Mouse (Mus musculus): ENCODE results near the gene Ppp1r2. TPM values are rescaled to one million over a fixed set of nuclear protein-coding genes. Genes with fewer than 3 reads are reported as not detected.

Ppp1r2 gene
- polyA plus RNA-seq, 1 experiment from 2014 or later, result 92.6 TPM

DNA sequence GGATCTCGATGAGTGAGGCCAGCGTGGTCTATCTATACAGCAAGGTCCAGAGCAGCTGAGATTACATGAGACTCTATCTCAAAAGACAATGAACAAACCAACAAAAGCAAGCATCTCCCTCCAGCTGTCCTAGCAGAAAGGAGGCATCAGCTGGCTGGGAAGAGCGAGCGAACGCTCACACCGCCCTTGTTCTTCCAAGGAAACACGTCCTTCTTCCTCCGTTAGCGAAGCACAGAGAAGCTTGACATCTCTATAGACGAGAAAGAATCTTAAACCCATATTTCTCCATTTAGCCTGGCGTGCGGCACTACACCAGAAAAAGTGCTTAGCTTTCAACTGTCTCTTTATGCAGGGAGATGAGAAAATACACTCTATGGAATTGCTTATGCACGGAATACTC lies 26.4 kb downstream of the Ppp1r2 start:
- no peak for ATAC-seq (ENCODE audit: extremely low read depth, insufficient number of reproducible peaks, low FRiP score, low TSS enrichment)
- H3K27ac ChIP-seq (replicated peaks), result no peak overlapping the region
- 86% methylated on average over 13 of the region's 13 CpGs for WGBS
- no peak overlapping the region for H3K4me2 ChIP-seq
- peaks cover 16% of the 10 kb centered on the region for H3K36me3 ChIP-seq
- H3K27me3 ChIP-seq (replicated peaks), result no peaks in the 10 kb centered on the region
- no peaks in the 10 kb centered on the region for H3K9me3 ChIP-seq
- no peak overlapping the region for H3K9ac ChIP-seq
- no peak overlapping the region for H3K4me3 ChIP-seq
- no peaks in the 10 kb centered on the region for H3K4me1 ChIP-seq

DNA sequence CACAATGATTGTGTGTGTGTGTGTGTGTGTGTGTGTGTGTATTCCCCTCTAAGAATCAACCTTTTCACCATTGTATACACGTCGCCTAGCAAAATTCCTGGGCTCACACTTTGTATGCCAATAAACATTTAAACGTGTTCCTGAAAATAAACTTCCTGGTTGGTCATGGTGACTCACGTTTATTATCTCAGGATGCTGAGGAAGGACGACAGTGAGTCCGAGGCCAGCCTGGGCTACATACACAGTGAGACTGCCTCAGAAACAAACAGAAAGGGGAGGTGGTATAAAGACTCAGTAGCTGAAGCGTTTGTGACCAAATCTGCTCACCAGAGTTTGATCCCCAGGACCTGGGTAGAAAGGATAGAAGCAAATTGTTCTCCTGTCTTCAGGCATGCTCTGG lies 27.6 kb downstream of the Ppp1r2 start:
- Histone ChIP-seq H3K4me2 (no peak overlapping the region), H3K36me3 (peaks cover 11% of the 10 kb centered on the region), H3K4me3 (no peak overlapping the region), H3K9me3 (no peaks in the 10 kb centered on the region), H3K27ac (replicated peaks) (no peak overlapping the region), H3K9ac (no peak overlapping the region), H3K4me1 (no peaks in the 10 kb centered on the region), H3K27me3 (replicated peaks) (no peaks in the 10 kb centered on the region)
- no peak for ATAC-seq (ENCODE audit: extremely low read depth, insufficient number of reproducible peaks, low FRiP score, low TSS enrichment)
- 67% methylated on average over 7 of the region's 7 CpGs for WGBS

DNA sequence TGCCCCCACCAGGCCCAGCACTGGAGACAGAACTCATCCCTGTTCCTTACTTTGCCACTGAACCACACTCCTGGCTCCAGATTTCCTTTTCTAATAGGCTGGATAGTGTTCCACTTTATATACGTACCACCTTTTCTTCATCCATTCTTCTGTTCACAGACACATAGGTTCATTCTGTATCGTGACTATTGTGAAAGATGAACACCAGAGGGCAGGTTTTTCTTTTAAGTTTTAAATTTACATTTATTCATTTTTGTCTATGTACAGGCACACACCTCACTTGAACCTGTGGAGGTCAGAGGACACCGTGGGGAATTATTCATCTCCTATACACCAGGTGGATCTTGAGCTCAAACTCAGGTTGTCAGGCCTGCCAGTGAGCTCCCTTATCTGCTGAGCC lies 31.0 kb downstream of the Ppp1r2 start:
- Histone ChIP-seq H3K27ac (replicated peaks) (no peak overlapping the region), H3K9ac (no peak overlapping the region), H3K4me1 (no peaks in the 10 kb centered on the region), H3K4me3 (no peak overlapping the region), H3K9me3 (no peaks in the 10 kb centered on the region), H3K27me3 (replicated peaks) (no peaks in the 10 kb centered on the region; the same call in 1 of the 2 replicates), H3K4me2 (no peak overlapping the region), H3K36me3 (no peaks in the 10 kb centered on the region)
- 73% methylated on average over 3 of the region's 3 CpGs for WGBS
- ATAC-seq (ENCODE audit: extremely low read depth, insufficient number of reproducible peaks, low FRiP score, low TSS enrichment), result no peak

DNA sequence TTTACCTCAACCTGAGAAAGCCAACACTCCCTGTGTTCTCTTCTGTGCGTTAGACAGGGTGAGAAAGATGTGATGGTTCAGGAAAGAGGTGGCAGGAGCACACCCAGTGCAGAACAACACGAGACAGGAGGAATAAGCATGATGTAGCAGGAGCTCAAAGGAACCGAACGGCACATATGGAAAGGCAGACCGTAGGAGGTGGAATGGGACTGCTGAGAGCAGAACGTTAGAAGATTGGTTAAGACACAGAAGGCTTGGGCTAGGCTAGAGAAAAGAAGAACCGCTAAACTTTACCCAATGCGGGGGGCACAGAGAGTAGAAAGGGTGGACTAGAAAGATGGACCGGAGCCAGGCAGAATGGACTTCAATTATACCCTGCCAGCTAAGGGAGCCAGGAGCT lies 33.6 kb downstream of the Ppp1r2 start:
- Histone ChIP-seq H3K27me3 (replicated peaks) (no peaks in the 10 kb centered on the region; the same call in 1 of the 2 replicates), H3K4me1 (no peaks in the 10 kb centered on the region), H3K4me3 (no peak overlapping the region), H3K9ac (no peak overlapping the region), H3K4me2 (no peak overlapping the region), H3K36me3 (no peaks in the 10 kb centered on the region), H3K27ac (replicated peaks) (no peak overlapping the region), H3K9me3 (no peaks in the 10 kb centered on the region)
- WGBS, result 83% methylated on average over 9 of the region's 9 CpGs
- ATAC-seq (ENCODE audit: extremely low read depth, insufficient number of reproducible peaks, low FRiP score, low TSS enrichment), result no peak

DNA sequence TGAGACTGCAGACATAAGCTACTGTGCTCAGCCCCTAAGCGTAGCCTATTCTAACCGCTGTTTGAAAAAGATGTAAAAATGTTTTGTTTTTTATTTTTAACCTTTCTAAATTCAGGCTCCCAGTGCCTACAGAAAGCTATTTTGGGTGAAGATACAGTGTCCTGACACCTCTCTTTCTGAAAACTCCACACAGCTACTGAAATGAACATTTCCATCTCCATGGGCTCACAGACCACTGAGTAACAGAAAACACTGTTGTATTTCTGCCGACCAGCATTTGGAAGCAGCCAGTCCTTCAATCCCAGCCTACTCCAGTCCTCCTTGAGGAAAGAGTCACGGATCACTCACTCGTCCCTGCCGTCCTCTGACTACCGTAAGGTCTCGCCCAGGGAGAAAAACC lies 34.5 kb downstream of the Ppp1r2 start:
- H3K9ac ChIP-seq, result no peak overlapping the region
- 83% methylated on average over 8 of the region's 8 CpGs for WGBS
- no peak overlapping the region for H3K4me2 ChIP-seq
- H3K27ac ChIP-seq (replicated peaks), result no peak overlapping the region
- H3K36me3 ChIP-seq, result no peaks in the 10 kb centered on the region
- no peaks in the 10 kb centered on the region; the same call in 1 of the 2 replicates for H3K27me3 ChIP-seq (replicated peaks)
- H3K4me3 ChIP-seq, result no peak overlapping the region
- ATAC-seq (ENCODE audit: extremely low read depth, insufficient number of reproducible peaks, low FRiP score, low TSS enrichment), result no peak
- H3K4me1 ChIP-seq, result peaks cover 6% of the 10 kb centered on the region; the same call in 1 of the 2 replicates
- H3K9me3 ChIP-seq, result no peaks in the 10 kb centered on the region

DNA sequence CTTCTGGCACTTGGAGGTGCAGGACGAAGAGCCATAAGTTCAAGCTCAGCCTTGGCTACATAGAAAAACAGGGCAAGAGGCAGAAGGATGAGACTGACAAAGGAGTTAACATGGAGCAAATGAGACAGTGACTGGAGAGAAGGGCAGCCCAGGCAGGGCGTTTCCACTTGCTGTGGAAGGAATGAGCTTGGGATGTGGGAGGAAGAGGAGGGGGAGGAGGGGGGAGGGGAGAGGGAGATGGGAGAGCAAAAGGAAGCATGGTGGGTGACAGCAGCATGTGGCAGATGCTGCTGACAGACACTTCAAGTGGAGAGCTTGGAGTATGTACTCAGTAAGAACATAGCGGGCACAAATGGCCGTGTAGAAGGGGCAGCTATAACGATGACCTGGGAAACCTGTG lies 36.8 kb downstream of the Ppp1r2 start:
- Histone ChIP-seq H3K27ac (replicated peaks) (no peak overlapping the region), H3K27me3 (replicated peaks) (no peaks in the 10 kb centered on the region; the same call in 1 of the 2 replicates), H3K36me3 (no peaks in the 10 kb centered on the region), H3K4me2 (no peak overlapping the region), H3K4me1 (peaks cover 19% of the 10 kb centered on the region), H3K4me3 (no peak overlapping the region), H3K9me3 (no peaks in the 10 kb centered on the region), H3K9ac (no peak overlapping the region)
- ATAC-seq (ENCODE audit: extremely low read depth, insufficient number of reproducible peaks, low FRiP score, low TSS enrichment), result no peak
- 50% methylated on average over 5 of the region's 5 CpGs for WGBS

DNA sequence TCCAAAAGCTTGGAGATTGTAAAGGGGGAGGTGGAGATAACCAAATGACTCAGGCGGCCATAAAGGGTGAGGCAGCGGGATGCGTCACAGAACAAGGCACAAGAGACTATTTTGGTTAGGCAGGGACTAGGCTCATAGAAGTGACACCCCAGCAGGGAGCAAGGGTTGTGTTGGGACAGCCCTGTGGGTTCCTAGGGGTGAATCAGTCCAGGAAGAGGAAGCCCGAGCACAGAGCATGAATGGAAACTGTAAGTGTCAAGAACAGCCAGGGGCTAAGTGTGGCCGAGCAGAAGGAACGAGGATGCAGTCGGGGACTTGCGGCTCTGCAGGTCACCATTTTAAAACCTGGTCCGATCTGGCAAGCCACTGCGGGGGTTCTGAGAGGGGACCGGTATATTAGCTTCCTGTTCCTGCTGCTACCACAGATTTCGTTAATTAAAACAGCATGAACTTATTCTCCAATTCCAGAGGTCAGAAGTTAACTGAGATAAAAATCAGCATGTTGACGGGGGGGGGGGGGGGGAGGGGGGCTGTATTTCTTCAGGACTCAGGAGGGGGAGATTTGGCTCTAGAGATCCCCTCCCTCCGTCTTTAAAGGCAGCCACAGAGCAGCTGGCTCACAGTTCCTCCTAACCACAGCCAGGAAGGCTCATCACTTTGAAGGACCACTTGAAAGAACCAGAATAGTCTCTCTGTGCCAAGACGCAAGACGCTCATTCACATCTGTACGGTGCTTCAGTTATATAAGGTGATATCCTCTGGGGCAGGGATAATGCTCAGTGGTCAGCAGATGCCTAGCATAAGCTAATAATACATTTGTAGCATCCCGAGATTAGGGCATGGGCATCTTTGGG lies 39.4 kb downstream of the Ppp1r2 start:
- Histone ChIP-seq H3K4me2 (peak overlapping the region; percentile 59), H3K4me1 (peaks cover 23% of the 10 kb centered on the region), H3K27me3 (replicated peaks) (no peaks in the 10 kb centered on the region; the same call in 1 of the 2 replicates), H3K9ac (no peak overlapping the region), H3K36me3 (no peaks in the 10 kb centered on the region), H3K4me3 (peak overlapping the region; percentile 29), H3K9me3 (peaks cover 3% of the 10 kb centered on the region; the same call in 1 of the 2 replicates), H3K27ac (replicated peaks) (no peak overlapping the region)
- no peak for ATAC-seq (ENCODE audit: extremely low read depth, insufficient number of reproducible peaks, low FRiP score, low TSS enrichment)
- WGBS, result 14% methylated on average over 18 of the region's 18 CpGs

DNA sequence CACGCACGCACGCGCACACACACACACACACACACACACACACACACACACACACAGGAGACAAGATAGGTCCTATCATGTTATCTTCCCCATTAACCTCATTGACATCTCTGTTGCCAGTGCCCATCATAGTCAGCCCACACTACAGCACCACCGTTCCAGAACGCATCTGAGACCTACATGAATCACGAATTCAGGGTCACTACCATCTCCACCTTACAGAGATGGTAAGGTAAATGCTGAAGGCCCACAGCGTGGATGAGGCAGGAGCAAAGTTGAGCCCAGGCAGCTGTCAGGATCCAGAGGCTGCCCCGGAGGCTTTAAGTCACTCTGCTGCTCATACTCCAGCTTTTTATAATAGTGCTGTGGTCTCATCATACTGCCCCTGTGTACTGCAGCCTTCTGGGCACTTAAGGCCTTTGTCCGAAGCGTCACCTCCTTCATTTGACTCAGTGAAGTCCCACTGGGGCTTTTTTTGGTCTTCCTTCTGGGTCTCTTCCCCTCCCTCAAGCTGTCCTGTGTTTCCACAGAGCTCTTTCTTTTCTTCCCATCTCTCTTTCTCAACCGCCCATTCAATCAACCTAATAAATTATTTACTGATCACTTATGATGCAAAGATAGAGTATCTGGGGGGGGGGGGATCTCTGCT lies 40.1 kb downstream of the Ppp1r2 start:
- Histone ChIP-seq H3K4me2 (peak overlapping the region; percentile 59; the same call in 1 of the 2 replicates), H3K9me3 (peaks cover 10% of the 10 kb centered on the region; the same call in 1 of the 2 replicates), H3K9ac (no peak overlapping the region), H3K4me1 (peaks cover 23% of the 10 kb centered on the region), H3K4me3 (no peak overlapping the region), H3K27ac (replicated peaks) (no peak overlapping the region), H3K27me3 (replicated peaks) (no peaks in the 10 kb centered on the region; the same call in 1 of the 2 replicates), H3K36me3 (no peaks in the 10 kb centered on the region)
- ATAC-seq (ENCODE audit: extremely low read depth, insufficient number of reproducible peaks, low FRiP score, low TSS enrichment), result no peak
- 73% methylated on average over 12 of the region's 12 CpGs for WGBS

DNA sequence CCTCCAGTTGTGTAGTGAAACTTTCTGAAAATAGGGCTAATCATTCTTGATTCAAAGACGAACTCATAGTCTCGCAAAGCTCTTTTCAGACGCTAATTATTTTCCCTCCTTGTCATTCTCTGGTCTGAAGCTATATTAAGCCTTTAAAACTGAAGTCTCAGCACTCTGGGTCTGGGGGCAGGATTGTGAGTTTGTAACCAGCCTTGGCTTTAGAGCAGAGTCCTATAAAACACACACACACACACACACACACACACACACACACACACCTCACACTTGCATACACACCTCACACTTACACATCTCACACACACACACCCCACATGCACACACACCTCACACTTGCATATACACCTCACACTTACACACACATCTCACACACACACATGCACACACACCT lies 40.7 kb downstream of the Ppp1r2 start:
- H3K27ac ChIP-seq (replicated peaks), result no peak overlapping the region
- H3K9ac ChIP-seq, result no peak overlapping the region
- H3K27me3 ChIP-seq (replicated peaks), result no peaks in the 10 kb centered on the region; the same call in 1 of the 2 replicates
- 48% methylated on average over 3 of the region's 3 CpGs for WGBS
- peaks cover 23% of the 10 kb centered on the region for H3K4me1 ChIP-seq
- no peak for ATAC-seq (ENCODE audit: extremely low read depth, insufficient number of reproducible peaks, low FRiP score, low TSS enrichment)
- no peaks in the 10 kb centered on the region for H3K36me3 ChIP-seq
- H3K4me3 ChIP-seq, result 0 out of 2 replicates have a peak overlapping the region, but pooled peaks have one; percentile 38
- H3K9me3 ChIP-seq, result peaks cover 10% of the 10 kb centered on the region; the same call in 1 of the 2 replicates
- H3K4me2 ChIP-seq, result peak overlapping the region; percentile 67

DNA sequence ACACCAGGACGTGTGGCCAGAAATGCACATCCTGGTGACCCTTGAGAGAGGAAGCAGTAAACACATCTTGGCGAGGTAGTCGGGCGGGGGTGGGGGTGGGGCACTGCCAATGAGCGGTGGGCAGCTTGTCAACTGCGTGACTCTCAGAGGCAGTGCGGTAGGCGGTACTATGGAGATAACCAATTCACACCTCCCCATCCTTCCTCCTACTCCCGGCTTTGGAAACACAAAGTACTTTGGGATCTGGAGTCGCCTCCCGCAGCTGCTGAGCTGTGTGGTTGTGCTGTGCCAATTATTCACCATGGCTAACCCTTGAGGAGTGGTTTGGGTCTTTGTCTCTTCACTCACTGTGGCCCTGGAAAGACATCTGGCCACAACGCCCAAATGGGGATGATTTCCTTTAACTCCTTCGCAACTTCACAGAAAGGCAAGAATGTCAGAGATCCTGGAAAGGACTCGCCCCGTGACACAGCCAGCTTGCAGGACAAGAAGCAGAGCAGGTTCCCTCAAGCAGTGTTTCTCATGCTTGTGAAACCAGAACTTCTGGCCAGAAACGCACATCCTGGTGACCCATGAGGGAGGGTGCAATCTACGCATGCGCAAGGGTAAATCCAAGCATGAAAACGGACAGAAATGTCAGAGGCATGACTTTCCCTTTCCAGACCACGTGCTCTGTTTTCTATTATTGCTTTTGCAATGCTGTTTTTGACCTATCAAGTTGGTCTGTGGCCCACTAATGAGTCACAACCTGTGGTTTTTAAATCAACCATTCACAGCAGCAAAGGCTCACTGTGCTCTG lies 41.3 kb downstream of the Ppp1r2 start:
- peak overlapping the region; percentile 7; the same call in 1 of the 2 replicates for H3K9ac ChIP-seq
- no peak overlapping the region for H3K27ac ChIP-seq (replicated peaks)
- peaks cover 10% of the 10 kb centered on the region; the same call in 1 of the 2 replicates for H3K9me3 ChIP-seq
- H3K36me3 ChIP-seq, result no peaks in the 10 kb centered on the region
- H3K4me3 ChIP-seq, result peak overlapping the region; percentile 38
- no peak for ATAC-seq (ENCODE audit: extremely low read depth, insufficient number of reproducible peaks, low FRiP score, low TSS enrichment)
- H3K4me2 ChIP-seq, result peak overlapping the region; percentile 67
- no peaks in the 10 kb centered on the region; the same call in 1 of the 2 replicates for H3K27me3 ChIP-seq (replicated peaks)
- WGBS, result 11% methylated on average over 20 of the region's 20 CpGs
- peaks cover 23% of the 10 kb centered on the region for H3K4me1 ChIP-seq

DNA sequence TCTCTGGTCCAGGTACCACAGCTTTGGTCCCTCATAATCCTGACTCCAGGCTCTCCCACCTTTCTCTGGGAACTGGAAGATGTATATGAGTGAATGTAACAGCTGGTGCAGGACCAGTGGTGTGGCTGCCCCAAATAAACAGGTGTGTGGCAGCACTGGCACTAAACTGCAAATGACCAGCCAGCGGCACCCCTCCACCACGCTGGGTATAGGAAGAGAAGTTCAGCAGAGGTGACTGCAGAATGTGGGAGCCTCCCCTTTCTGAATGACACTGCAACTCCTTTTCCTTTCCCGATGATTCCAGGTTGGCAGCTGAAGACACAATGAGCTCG lies 41.9 kb downstream of the Ppp1r2 start:
- Histone ChIP-seq H3K4me3 (peak overlapping the region; percentile 38), H3K27ac (replicated peaks) (no peak overlapping the region), H3K4me1 (peaks cover 23% of the 10 kb centered on the region), H3K9ac (peak overlapping the region; percentile 7; the same call in 1 of the 2 replicates), H3K36me3 (no peaks in the 10 kb centered on the region), H3K9me3 (peaks cover 10% of the 10 kb centered on the region; the same call in 1 of the 2 replicates), H3K4me2 (peak overlapping the region; percentile 67), H3K27me3 (replicated peaks) (no peaks in the 10 kb centered on the region; the same call in 1 of the 2 replicates)
- ATAC-seq (ENCODE audit: extremely low read depth, insufficient number of reproducible peaks, low FRiP score, low TSS enrichment), result no peak
- 15% methylated on average over 4 of the region's 4 CpGs for WGBS
